Mouse (Mus musculus): ENCODE data around the gene Olfr1477. TPM values are rescaled to one million over a fixed set of nuclear protein-coding genes. Genes with fewer than 3 reads are reported as not detected.
"Not testable (repeated sequence)": the region's sequence is repeated elsewhere in the genome, so short reads cannot be mapped to it uniquely, and the experiment has no call there.

Gene Olfr1477
- polyA plus RNA-seq (2021), result not detected

DNA sequence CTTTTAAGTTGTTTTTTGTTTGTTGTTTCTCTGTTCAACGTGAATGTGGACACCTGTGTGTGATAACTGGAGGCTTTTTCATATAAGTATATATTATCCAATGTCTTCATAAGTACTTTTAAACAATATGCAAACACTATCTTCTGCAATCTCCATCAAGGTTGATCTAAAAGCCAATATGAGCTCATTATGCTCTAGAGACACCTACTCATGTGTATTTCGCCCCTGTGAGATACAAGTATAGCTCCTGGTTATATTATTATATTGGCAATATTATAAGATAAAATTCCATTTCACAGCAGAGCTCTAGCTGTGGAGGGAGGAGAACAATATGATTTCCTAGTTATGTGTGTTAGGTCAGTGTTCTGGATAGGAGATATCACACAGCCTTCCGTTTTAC is at the start of gene Olfr1477:
Gene Olfr1477 (plus strand): TSS at position 301 of the 400 bp plus-strand sequence.
- ChIA-PET POLR2A (no interaction called here), CTCF (no interaction called here)
- H3K27me3 ChIP-seq, result no peaks in the 10 kb centered on the region
- in situ Hi-C loops (cut with MboI; ENCODE audit: low pct_unique_long_range_greater_than_20kb), result no loop called here
- TF ChIP-seq CTCF (IDR thresholded peaks at IDR 0.05), result no peak
- DNase-seq (ENCODE audit: low read depth, low spot score) (no peak), ATAC-seq (no peak)

GRCm38 (mm10) chr19:13455986-13456385 is 44.4 kb upstream of the Olfr1477 start, which contains the start of gene Olfr1472:
Olfr1472 (minus strand) TSS chr19:13456086.
- ChIA-PET CTCF (no interaction called here), POLR2A (no interaction called here)
- TF ChIP-seq CTCF (IDR thresholded peaks at IDR 0.05), result no peak
- no peak for DNase-seq (ENCODE audit: low read depth, low spot score)
- H3K27me3 ChIP-seq, result no peaks in the 10 kb centered on the region
- no peak for ATAC-seq
- in situ Hi-C loops (cut with MboI; ENCODE audit: low pct_unique_long_range_greater_than_20kb), result no loop called here

DNA sequence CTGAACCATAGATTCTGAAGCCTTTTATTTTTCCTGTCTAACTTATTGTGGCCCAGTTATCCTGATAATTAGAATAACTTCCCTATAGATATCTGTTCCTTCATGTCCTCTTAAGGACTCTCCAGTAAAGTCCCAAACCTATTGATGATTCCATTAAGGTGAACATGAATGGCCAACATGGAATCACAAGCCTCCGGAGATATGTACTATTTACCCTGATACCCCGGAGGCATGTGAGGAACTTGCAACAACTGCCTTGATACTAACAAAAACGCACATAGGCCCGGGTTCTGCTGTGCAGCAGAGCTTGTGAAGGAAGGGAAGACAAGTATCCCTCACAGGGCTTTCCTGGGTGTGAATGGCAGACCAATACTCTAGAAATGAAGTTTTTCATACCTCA is 31.1 kb upstream of the Olfr1477 start, which contains the start of gene Olfr1474:
Gene Olfr1474 (plus strand): TSS at position 301 of the 400 bp plus-strand sequence.
- ATAC-seq; DNase-seq (ENCODE audit: low read depth, low spot score); H3K27me3 ChIP-seq; CTCF ChIA-PET; POLR2A ChIA-PET: not testable (repeated sequence)
- in situ Hi-C loops (cut with MboI; ENCODE audit: low pct_unique_long_range_greater_than_20kb), result loop anchor here (5.0 kb wide), 1 partner anchor 93 kb away; no protein-coding TSS in a partner anchor

DNA sequence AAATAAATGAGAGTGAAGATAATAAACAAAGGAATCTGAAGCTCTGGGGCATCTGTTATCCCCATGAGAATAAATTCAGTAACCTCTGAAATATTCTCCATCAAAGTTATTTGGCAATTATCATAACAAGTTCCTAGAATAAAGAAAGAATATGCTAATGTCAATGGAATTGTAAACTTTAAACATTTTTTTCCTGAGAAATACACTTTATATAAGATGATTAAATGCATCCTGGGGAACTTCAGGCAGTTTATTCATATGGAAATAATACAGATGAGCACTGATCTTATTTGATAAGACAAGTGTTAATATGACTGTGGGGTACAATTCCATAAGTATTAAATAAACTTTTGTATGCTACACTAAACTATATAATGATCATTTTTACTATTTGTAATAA is 20.2 kb upstream of the Olfr1477 start, which contains the start of gene Olfr1475:
Gene Olfr1475 (minus strand): TSS at position 101 of the 400 bp plus-strand sequence.
- no peak for ATAC-seq
- DNase-seq (ENCODE audit: low read depth, low spot score), result no peak
- in situ Hi-C loops (cut with MboI; ENCODE audit: low pct_unique_long_range_greater_than_20kb), result no loop called here
- POLR2A ChIA-PET, result no interaction called here
- CTCF ChIA-PET, result no interaction called here
- H3K27me3 ChIP-seq, result no peaks in the 10 kb centered on the region
- TF ChIP-seq CTCF (IDR thresholded peaks at IDR 0.05), result no peak

- CTCF ChIA-PET, result no interaction called here
- in situ Hi-C loops (cut with MboI; ENCODE audit: low pct_unique_long_range_greater_than_20kb), result loop anchor here (5.0 kb wide), 1 partner anchor 90 kb away; the partner anchor contains the start of gene Olfr1487
- DNase-seq (ENCODE audit: low read depth, low spot score) (no peak), ATAC-seq (no peak)
- TF ChIP-seq CTCF (IDR thresholded peaks at IDR 0.05), result no peak
- H3K27me3 ChIP-seq, result no peaks in the 10 kb centered on the region
- POLR2A ChIA-PET, result no interaction called here
Measured at GRCm38 (mm10) chr19:13527613-13528012, 27.3 kb downstream of the Olfr1477 start, which contains the start of gene Olfr1480. Olfr1480 (plus strand) TSS chr19:13527913.

Other genes starting within 250 kb of the Olfr1477 start
- not detected for gene Olfr1465, start 185.0 kb upstream of the Olfr1477 start, polyA plus RNA-seq (2021)
- not detected for gene Olfr1466, start 161.7 kb upstream of the Olfr1477 start, polyA plus RNA-seq (2021)
- gene Olfr1467, start 138.3 kb upstream of the Olfr1477 start, polyA plus RNA-seq (2021), result not detected
- gene Olfr1469, start 92.7 kb upstream of the Olfr1477 start, polyA plus RNA-seq (2021), result not detected
- gene Olfr1471, start 57.1 kb upstream of the Olfr1477 start, polyA plus RNA-seq (2021), result not detected
- gene Olfr1472, start 44.5 kb upstream of the Olfr1477 start, polyA plus RNA-seq (2021), result not detected
- gene Olfr1474, start 31.0 kb upstream of the Olfr1477 start, polyA plus RNA-seq (2021), result not detected
- not detected for gene Olfr1475, start 20.4 kb upstream of the Olfr1477 start, polyA plus RNA-seq (2021)
- not detected for gene Olfr1480, start 27.4 kb downstream of the Olfr1477 start, polyA plus RNA-seq (2021)
- gene Olfr1484, start 83.0 kb downstream of the Olfr1477 start, polyA plus RNA-seq (2021), result not detected
- gene Olfr1487, start 116.8 kb downstream of the Olfr1477 start, polyA plus RNA-seq (2021), result not detected
- gene Olfr1489, start 131.1 kb downstream of the Olfr1477 start, polyA plus RNA-seq (2021), result not detected
- not detected for gene Olfr1490, start 150.5 kb downstream of the Olfr1477 start, polyA plus RNA-seq (2021)
- gene Olfr1491, start 196.7 kb downstream of the Olfr1477 start, polyA plus RNA-seq (2021), result not detected
- gene Olfr1493-ps1, start 222.7 kb downstream of the Olfr1477 start, polyA plus RNA-seq (2021), result not detected
- not detected for gene Olfr1494, start 239.2 kb downstream of the Olfr1477 start, polyA plus RNA-seq (2021)